Mouse (Mus musculus) thymus, adult 2 months (tissue): ENCODE data around the gene Klhdc7b.

Source experiments
- CTCF ChIP-seq: fragments of 200-500 bp; IDR thresholded peaks from 2 replicates; pipeline ENCODE4 v1.5.1; 2012; ENCODE audit warnings: mild to moderate bottlenecking, control low read depth, low read length, moderate library complexity, borderline replicate concordance; ENCODE audit not compliant: control insufficient read depth, poor library complexity, insufficient read depth; ENCODE audit errors: extremely low read depth
- POLR2A ChIP-seq: fragments of 200-500 bp; IDR thresholded peaks from 2 replicates; pipeline ENCODE4 v1.6.1; 2012; ENCODE audit warnings: mild to moderate bottlenecking, low read length, control low read depth, moderate library complexity; ENCODE audit not compliant: control insufficient read depth, poor library complexity, insufficient read depth; ENCODE audit errors: extremely low read depth

- no peak for TF ChIP-seq POLR2A
- TF ChIP-seq CTCF: no peak
These were observed 25.9 kb upstream of the Klhdc7b start for GRCm38 (mm10) chr15:89358784-89359183.
